Mouse (Mus musculus) thymus, postnatal 4 days (tissue): ENCODE measurements at regions not wholly inside any gene's neighbourhood (a gene's known extent, or its start where the extent isn't known, plus 50 kb on each side); places are given as distances from the start of the nearest gene placed in this dataset.
A peak's percentile ranks its signal among the peaks of the same experiment; 100 is the strongest.

ENCODE experiments used
- DNase-seq: peaks from one replicate; pipeline ENCODE4 v3.0.0; 2021

DNA sequence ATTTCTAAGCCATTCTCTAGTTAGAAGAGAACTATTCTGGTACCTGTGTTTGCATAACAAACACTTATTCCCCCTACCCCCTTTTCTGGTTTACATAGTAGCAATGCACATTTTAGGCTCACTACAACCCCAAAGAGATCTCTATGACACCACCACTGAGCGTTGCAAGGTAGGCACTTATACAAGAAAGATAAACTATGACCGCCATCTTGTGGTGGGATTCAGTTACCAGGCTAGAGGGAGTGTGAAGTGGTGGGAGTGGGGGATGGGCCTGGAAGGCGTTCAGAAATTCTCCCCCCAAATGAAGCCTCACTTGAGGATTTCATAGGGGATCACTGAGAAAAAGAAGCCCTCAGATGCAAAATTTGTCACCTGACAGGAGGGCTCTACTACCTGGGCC is 64.4 kb upstream of the Fst start:
- DNase-seq = peak; percentile 71

DNA sequence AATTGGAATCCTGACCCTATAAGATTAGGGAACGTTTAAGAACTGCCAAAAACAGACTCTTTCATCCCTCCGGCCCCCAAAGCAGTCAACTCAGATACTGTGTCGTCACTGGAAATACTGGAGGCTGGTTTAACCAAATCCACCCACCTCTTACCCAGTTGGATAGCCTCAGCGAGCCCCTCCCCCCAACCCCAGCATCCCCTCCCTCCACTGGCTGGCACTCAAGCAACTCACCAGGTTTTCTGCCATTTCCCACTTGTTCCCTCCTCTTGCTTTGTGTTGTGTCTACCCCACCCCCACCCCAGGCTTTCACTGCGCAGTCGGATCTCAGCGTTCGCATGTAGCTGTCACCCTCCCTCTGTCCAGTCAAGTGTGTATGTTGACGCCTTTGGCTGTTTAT is 68.1 kb upstream of the Fst start:
- DNase-seq = no peak

DNA sequence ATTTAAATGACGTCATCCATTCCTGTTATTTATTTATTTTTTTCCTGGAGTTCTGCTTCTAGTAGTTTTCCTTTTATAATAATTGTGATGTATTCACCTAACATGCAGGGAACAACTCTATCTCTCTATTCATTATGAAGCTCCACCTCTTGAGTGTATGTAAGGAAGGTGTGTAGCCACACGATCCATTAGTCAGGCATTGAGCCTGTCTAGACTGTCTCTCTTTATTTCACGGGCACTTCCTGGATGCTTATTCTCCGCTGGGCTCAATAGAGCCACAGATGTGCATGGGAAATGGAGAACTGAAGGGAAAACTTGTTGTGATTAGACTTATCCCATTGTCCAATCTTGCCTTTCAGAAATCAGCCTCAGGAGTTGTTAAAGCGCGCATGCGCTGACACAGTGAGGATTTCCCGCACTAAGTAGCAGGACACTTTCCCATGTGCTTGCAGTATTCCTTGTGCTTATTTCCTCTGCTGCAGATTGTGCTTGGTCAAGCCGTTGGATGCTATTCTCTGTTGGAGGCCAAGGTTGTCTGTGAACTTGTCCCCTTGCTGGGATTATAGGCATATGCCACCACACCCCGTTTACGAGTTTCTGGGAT is 71.5 kb upstream of the Fst start:
- no peak for DNase-seq

DNA sequence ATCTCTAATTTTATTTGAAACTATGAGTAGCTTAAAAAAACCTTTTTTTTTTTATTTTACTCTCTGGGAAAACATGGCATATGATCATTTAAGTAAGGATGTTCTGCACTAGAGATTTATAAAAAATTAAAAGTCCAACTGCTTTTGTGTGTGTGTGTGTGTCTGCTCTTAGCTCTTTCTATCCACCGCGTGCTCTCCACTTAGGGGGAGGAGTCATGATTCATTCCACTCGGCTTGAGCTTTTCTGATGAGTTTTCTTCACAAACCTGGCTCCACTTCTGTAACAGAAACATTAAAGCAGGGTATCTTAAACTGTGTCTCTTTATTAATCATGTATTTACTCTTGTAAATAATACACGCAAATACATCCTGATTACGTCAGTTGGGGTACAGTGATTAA is 73.0 kb upstream of the Fst start:
- DNase-seq = no peak

DNA sequence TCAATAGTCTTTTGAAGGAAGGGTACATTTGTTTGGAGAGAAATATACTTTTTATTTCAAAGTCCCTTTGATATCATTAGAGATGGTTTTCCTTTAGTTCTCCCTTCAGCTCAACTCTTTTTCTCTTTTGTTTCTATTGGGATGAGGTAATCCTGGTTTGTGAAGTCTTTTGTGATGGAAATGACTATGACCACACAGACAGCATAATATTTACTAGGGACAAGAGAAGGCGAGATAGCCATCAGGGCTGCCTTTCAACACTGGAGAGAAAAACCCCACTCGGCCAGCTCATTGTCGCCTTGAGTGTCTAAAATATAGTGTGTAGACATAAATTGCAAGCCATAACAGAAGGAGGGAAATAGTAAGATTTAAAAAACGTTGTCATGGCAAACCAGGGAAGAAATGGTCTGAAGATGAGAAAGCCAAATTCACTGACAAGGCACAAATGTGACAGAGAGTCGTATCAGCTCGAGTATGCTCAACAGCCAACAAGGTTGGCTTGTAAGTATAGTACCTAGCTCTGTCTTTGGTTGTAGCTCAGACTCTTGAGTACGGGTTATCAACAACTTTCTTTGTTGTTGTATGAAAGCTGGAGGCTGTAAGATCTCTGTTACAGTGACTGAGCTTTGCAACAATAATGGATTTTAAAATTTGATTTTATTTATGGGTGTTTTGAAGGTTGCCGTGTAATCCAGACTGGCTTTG is 73.8 kb upstream of the Fst start:
- no peak for DNase-seq

DNA sequence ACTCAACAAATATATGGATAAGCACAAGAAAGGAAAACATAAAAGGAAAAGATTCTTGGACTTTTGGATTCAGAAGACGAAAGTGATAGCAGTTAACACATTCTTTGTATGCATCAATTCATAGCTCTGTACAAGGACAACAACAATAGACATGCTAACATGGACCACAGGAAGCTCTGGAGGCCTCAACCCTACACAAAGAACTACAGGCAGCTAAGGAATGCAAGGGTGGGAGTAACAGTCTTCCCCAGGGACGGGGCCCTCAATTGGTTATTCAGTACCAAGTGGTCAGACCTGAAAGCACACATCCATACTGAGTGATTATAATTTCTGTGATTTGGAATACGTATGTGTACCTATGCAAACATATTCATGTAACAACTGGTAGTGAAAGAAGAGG is 75.8 kb upstream of the Fst start:
- DNase-seq = no peak

DNA sequence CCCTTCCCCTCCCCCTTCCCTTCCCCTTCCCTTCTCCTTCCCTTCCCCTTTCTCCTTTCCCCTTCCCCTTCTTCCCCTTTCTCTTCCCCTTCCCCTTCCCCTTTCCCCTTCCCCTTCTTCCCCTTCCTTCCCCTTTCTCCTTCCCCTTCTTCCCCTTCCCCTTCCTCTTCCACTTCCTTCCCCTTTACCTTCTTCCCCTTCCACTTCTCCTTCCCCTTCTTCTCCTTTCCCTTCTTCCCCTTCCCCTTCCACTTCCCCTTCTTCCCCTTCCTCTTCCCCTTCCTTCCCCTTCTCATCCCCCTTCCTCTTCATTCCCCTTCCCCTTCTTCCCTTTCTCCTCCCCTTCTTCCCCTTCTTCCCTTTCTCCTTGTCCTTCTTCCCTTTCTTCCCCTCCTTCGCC is 77.0 kb upstream of the Fst start:
- DNase-seq = no peak

DNA sequence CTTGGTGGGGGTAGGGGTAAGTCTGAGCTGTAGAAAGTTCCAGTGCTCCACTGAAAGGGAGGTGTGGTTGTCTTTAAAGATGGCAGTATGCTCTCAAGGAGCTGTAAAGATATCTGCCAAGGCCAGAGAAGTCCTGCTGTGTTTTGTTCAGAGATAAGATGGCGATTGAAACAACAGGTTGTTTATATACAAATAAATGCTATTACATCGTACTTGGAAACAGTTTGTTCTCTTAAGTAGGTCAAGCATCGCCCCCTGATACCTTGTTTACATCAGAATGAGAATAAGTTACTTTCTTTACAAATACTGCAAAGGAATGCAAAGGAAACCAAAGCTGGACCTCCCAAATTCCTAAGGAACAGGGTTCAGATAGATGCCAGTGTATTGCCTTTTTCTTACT is 113.0 kb upstream of the Fst start:
- no peak for DNase-seq

DNA sequence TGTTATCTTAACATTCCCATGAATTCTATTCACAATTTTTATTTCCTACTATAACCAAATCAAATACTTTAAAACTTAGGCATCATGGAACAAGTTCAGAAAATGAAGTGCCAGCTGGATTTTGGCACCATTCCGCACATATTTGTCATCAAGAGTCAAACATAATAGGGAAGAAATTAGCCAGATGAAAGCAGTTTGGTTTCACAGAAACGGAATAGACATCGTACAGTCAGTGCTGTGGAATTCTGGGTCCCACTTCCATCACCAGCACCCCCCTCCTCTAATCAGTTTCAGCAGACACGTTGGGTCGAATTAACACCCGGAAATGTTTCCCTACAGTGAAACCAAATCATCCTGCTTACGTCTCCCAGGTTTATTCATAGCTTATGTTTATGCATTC is 125.8 kb upstream of the Fst start:
- no peak for DNase-seq

DNA sequence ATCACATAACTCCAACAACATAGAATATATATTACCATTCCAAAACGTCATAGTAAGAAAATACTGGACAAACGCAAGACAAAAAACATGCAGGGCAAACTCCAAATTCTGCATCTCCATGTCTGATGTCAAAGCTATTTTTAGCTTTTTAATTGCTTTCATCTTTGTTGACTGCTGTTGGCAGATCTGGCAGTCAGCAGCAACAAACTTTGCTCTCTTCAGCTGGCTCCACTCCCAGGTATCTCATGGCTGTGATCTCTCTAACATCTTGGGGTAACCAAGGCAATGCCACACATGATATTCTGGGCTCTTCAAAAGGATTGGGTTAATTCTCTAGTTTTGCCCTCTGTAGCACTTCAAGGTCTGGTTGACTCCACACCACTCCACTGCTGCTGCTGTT is 128.9 kb upstream of the Fst start:
- DNase-seq = no peak

DNA sequence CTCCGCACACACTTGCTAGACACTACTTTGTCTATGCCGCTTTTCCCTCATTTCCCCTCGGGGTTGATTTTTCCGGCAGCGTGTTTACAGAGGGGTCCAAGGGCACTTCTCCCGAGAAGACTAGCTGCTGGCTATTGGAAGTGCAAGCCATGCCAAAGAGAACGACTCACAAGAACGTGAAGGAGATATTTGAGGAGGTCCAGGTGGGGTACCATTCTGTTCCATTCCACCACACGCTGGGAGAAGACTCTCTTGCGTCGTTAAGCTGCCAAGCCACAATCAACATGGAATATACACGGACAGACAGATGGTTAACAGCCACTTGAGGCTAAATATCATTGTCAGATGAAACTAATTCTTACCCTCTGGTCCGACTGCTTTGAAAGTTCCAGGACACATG is 144.6 kb upstream of the Fst start:
- DNase-seq = no peak

DNA sequence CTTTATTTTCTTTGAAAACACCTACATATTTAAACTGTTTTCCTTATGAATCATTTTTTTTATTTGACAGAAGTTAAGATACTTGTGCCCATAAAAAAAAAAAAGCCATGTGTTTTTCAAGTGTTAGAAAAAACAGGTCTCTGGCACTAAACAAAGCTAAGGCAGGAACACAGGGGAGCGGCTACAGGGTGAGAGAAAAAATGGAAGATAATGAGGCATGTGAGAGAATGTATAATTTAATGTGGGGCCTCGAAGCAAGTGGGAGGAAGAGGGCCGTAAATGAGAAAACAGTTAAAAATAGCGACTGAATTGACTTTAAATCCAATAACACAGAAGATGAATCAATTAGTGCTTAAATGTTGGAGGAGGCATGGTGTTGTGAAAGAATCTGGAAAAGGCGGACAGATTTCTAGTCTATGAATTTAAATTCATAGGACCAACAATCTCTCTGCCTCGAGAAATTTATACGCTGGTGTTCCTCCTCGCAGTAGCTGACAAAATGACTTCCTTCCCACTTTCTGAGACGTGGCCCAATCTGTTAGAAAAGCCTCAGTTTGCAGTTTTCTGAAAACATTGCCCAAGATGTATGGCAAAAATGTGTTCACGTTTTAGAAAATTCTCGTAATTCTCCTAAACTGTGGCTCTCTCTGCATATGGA is 145.4 kb upstream of the Fst start:
- DNase-seq = no peak

DNA sequence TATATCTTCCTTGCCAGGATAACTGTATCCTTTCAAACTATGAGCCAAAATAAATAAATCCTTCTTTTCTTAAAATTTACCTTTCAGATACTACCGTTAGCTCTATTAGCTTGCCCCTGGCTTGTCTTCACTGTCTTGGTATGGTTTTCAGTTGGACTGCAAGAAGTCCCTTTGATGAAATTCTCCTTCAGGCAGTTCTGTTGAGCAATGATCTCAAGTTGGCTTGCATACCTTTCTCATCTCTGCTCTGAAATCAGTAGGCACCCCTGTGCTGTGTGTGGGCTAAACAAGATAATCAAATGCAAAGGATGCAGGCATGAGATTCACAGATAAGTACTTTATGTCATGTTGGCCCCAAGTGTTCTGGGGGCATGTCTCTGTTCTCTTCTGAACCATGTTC is 155.2 kb upstream of the Fst start:
- DNase-seq = no peak

DNA sequence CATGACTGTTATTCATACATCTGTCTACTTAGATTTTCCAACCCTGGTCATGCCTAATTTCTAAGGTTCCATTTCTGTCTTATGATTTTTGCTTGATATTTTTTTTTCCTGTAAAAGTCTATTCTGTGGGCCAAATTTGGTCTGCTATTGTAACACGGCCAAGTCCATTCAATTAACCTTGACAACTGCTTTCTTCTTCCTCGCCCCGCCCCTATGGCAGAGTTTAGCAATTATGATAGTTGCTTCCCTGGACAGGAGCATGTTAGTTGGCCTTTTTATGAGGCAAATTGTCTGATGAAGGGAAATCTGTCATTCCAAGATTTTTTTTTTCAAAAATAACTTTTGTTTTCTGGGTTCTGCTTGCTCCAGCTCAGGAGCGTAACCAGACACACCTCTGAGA is 160.7 kb upstream of the Fst start:
- DNase-seq = no peak

DNA sequence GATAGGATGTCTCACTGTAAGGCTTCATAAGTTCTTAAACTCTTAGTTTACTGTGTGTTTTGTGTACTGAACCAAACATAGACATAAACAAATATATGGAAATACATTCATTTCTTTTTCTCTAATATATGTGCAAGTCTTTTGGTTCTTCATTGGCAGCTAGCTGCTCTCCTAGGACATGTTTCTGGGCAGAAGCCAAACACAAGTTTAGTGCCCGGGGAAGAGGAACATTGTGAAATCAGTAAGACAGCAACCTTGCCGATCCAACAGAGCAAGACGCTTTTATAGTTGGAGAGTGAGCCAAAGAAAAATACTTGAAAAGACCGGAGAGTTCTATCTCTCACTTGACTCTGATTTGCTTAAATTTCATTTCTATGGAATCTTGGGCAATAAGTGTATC is 178.0 kb upstream of the Fst start:
- DNase-seq = no peak

DNA sequence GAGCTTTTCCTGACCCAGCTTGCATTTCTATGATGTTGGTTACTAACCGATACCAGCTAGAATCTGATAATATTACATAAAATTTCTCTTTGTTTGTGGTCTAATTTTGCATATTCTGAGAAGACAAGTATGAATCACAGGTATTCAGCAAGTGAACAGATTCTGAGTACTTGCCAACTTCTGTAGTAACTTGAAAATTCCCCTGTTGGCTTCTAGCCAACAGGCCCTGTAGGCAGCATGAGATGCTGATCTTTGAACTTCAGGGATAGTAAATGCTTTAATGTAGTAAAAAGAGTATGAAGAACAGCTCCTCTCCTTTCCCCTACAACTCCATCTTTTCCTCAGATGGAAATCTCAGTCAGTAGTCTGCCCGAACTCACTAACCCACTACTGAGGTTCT is 178.5 kb upstream of the Mocs2 start:
- no peak for DNase-seq

DNA sequence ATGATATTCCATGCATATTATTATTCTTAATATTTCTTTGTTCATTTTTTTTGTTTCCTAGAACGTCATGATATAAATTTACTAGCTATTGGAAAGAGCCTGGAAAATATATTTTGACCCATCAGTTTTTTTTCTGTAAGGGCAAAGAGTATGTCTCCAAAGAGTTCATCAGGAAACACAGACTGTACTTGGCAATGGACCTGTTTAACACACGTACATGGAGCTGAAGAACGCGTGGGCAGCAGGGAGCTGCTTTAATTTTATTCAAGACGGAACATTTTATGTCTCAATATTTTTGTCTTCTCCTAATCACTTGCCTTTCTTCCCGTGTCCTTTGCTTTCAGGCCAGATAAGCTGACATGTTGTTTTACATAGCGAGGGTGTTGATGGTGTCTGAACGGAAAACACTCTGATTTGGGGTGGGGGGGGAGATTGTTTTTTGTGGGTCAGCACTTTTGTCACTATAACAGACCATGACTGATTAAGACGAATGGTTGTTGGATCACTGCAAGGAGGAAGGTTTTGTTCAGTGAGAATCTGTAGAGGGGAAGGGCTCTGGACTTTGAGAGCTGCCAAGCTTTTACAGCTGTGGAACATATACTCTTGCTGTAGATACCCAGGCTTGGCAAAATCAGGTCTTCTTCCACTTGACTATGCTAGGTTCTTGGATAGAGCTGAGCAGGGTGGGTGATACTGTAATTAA is 176.2 kb upstream of the Mocs2 start:
- DNase-seq = no peak

DNA sequence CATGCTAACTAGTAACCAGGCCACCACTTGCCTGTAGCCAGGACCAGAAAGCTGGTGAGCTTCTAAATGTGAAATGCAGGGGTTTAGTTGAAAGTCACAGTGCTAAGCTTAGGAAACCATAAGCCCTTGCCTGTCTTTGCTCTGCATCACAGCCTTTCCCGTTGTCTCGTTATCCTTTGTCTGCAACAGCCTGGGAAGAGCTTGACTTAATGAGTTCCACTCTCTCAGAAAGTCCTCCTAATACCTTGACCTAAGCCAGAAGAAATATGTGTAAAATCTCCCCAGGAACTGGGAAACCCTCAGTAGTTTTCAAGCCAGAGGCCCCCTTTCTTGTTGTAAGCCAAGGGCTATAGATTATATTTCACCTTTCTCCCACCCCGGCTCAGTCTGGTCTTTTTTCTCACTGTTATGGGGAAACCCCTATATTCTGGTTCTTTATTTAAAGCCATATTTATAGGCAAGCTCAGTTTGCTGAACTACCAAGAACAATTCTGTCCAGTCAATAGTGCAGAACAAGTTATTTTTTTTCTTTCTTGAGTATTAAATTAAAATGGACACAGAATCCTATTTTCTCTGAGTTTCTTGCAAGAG is 175.0 kb upstream of the Mocs2 start:
- DNase-seq = no peak

DNA sequence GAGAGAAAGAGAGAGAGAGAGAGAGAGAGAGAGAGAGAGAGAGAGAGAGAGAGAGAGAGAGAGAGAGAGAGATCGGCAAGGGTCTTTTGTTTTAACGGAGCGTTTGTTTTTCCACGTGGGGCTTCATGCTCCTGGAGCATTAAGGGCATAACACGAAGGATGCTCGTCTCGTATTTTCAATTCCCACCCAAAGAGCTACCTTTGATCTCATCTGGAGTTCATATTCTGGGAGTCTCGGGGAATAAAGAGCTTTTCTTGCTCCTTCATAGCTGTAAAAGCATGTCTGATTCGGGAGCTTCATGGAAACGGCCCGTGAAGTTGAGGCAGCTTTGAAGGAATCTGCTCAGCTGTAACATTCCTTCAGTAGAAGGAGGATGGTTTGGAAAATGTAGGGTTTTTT is 174.5 kb upstream of the Mocs2 start:
- no peak for DNase-seq

DNA sequence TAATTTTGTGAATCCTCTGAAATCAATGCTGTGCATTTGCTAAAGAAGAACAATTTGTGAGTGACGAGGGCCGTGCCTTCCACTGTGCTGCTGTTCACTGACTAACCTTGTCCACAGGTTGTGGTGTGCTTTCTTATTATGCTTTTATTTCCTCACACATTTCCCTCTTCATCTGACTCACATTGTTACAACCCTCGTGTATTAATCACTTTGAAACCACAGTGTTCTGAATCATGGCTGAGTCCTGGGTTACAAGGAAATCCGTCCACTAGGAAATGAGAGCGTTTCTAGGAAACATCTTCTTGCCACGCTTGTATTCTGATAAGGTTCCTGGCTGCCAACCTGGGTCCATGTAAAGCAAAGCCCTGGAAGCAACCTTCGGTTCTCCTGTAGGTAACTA is 163.8 kb upstream of the Mocs2 start:
- no peak for DNase-seq

DNA sequence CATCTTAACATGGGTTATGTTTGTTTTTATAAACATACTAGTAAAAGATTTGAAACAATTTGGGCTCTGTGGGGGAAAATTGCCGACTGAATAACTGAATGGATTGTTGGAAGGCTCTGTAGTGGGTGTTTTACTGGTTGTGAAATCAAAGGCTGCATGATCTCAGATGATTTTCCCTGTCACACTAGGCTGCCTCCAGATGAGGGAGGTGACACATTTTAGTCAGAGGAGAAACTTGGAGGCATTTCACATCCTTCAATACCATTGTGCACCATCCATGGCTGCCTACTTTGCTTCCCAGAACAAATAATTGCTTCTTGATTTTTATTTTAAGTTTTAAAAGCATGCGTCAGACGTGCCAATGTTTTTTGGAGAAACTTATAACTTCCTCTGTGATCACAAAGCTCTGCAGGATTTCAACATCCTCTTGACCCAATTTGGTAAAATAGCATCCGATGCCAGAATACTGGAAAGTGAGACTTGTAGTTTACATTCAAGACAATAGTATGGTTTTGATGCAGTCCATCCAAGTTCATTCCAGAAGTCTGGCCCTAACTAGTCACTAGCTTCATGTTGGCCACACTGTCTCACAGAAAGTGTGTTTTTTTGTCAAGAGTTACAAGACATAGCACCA is 163.0 kb upstream of the Mocs2 start:
- no peak for DNase-seq

DNA sequence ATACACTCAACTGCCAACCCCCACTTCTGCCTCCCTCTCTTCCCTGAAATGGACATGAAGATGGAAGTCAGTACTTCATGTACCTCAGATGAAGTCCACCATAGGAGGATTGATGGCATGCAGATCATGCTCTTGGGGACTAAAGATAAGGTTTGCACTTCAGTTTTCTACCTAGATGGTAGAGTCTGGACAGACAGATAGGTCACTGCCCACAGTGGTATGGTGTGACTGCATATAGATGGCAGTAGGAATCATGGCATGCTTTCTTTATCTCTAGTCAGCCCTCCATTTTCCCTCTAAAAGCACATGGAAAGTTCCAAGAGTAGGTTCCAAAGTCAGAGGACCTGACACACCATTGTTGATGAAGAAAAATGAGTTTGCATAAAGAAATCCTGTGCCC is 145.6 kb upstream of the Mocs2 start:
- no peak for DNase-seq

DNA sequence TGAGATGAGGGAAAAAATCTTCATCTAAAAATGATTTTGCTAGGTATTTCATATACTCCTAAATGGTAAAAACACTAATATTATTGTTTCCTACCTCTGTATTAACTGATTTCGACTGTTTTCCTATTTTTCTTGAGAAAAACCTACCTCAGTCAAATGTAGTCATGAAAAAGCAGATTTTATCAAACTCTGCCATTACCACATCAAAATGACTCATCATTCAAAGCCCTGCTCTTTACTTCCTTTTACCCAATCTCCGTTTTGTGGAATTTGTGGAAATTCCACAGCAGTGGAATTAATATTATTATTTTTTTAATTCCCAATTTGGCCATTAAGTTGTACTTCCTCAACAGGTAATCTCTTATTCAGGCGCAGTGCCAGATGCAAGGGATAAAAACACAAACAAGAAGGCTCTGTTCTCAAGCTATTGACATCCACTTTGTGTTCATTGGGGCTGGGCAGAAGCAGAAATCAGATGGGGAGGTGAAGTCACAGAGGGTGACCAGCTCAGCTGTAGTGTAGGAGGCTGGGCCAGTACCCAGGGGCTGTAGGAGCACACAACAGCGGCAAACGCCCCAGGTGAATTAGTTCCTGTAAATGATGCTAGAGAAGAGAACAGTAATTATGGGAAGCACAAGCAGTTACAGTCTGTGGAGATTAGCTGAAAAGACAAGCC is 138.2 kb upstream of the Mocs2 start:
- DNase-seq = no peak
